Comparison of ENCODE assay signal across 18 mouse cellular contexts in genomic region chr3:97313431-97313830, GRCm38 (mm10). TPM values are rescaled to one million over a fixed set of nuclear protein-coding genes. Genes with fewer than 3 reads are reported as not detected.
DNase-seq lines count a peak whose midpoint lies in the region; ATAC-seq lines count a peak whose summit lies in the region.
"Had no signal": no experiment of that assay in that cellular context is flagged by ENCODE, and none has a peak within 500 bp of the region (broad histone marks: within the 10 kb centered on the region; RNA-seq: fewer than 3 reads in every experiment).

No protein-coding gene starts in this region.

- H3K9me3 ChIP-seq in midbrain, embryonic 10.5 days (replicated peaks), result peaks cover 10% of the 10 kb centered on the region
- no peaks in the 10 kb centered on the region; the same call in 1 of the 2 replicates for H3K9me3 ChIP-seq in midbrain, embryonic 16.5 days (replicated peaks; ENCODE audit: control insufficient read depth, low read length, poor library complexity, severe bottlenecking)
- H3K9me3 ChIP-seq in embryonic facial prominence, embryonic 14.5 days (ENCODE audit: control insufficient read depth, low read length), result no peaks in the 10 kb centered on the region
- H3K9me3 ChIP-seq in limb, embryonic 11.5 days (ENCODE audit: control insufficient read depth, low read length), result 0 out of 2 replicates have a peak, but pooled peaks cover 4% of the 10 kb centered on the region
- H3K9me3 ChIP-seq: G1E; heart, embryonic 10.5 days; neural tube, embryonic 13.5 days had no signal

- H3K4me3 ChIP-seq in midbrain, embryonic 10.5 days, result no peak overlapping the region
- H3K4me3 ChIP-seq in midbrain, embryonic 16.5 days (ENCODE audit: low read depth, low read length), result no peak overlapping the region
- H3K4me3 ChIP-seq in embryonic facial prominence, embryonic 14.5 days (ENCODE audit: low read depth, low read length), result no peak overlapping the region
- no peak overlapping the region for H3K4me3 ChIP-seq in limb, embryonic 11.5 days (ENCODE audit: low read depth, low read length)
- H3K4me3 ChIP-seq: heart, embryonic 10.5 days; left cerebral cortex, adult 2 months; limb, embryonic 15.5 days; neural tube, embryonic 13.5 days had no signal

- WGBS in midbrain, embryonic 10.5 days, result 68% methylated on average over 2 of the region's 2 CpGs
- WGBS in midbrain, embryonic 16.5 days, result 49% methylated on average over 2 of the region's 2 CpGs
- 83% methylated on average over 2 of the region's 2 CpGs for WGBS in embryonic facial prominence, embryonic 14.5 days
- 71% methylated on average over 2 of the region's 2 CpGs for WGBS in limb, embryonic 11.5 days

- H3K36me3 ChIP-seq in midbrain, embryonic 10.5 days, result peaks cover 3% of the 10 kb centered on the region; the same call in 1 of the 2 replicates
- H3K36me3 ChIP-seq in midbrain, embryonic 16.5 days (ENCODE audit: control insufficient read depth, insufficient read depth, low read length), result no peaks in the 10 kb centered on the region
- H3K36me3 ChIP-seq in embryonic facial prominence, embryonic 14.5 days (ENCODE audit: control insufficient read depth, insufficient read depth, low read length), result no peaks in the 10 kb centered on the region
- H3K36me3 ChIP-seq in limb, embryonic 11.5 days (ENCODE audit: control insufficient read depth, insufficient read depth, low read length), result no peaks in the 10 kb centered on the region
- H3K36me3 ChIP-seq: G1E; heart, embryonic 10.5 days; limb, embryonic 15.5 days; neural tube, embryonic 13.5 days had no signal

- H3K27ac ChIP-seq in midbrain, embryonic 10.5 days (replicated peaks), result peak overlapping the region; percentile 50
- H3K27ac ChIP-seq in midbrain, embryonic 16.5 days (ENCODE audit: low read length), result no peak overlapping the region
- H3K27ac ChIP-seq in embryonic facial prominence, embryonic 14.5 days (replicated peaks; ENCODE audit: low read depth, low read length), result no peak overlapping the region
- H3K27ac ChIP-seq in limb, embryonic 11.5 days (replicated peaks; ENCODE audit: low read depth, low read length), result no peak overlapping the region
- H3K27ac ChIP-seq: heart, embryonic 10.5 days; left cerebral cortex, adult 2 months; limb, embryonic 15.5 days; neural tube, embryonic 13.5 days had no signal

- peaks cover 31% of the 10 kb centered on the region for H3K27me3 ChIP-seq in midbrain, embryonic 10.5 days (ENCODE audit: low read depth, poor library complexity, severe bottlenecking)
- H3K27me3 ChIP-seq in midbrain, embryonic 16.5 days (ENCODE audit: control insufficient read depth, insufficient read depth, low read depth, low read length), result no peaks in the 10 kb centered on the region
- no peaks in the 10 kb centered on the region for H3K27me3 ChIP-seq in embryonic facial prominence, embryonic 14.5 days (replicated peaks; ENCODE audit: control insufficient read depth, insufficient read depth, low read length)
- no peaks in the 10 kb centered on the region for H3K27me3 ChIP-seq in limb, embryonic 11.5 days (ENCODE audit: control insufficient read depth, insufficient read depth, low read length)
- H3K27me3 ChIP-seq: limb, embryonic 15.5 days had no signal

- peaks cover 44% of the 10 kb centered on the region for H3K4me1 ChIP-seq in midbrain, embryonic 10.5 days
- peaks cover 16% of the 10 kb centered on the region for H3K4me1 ChIP-seq in midbrain, embryonic 16.5 days (ENCODE audit: control insufficient read depth, insufficient read depth, low read length)
- peaks cover 3% of the 10 kb centered on the region; the same call in 1 of the 2 replicates for H3K4me1 ChIP-seq in embryonic facial prominence, embryonic 14.5 days (ENCODE audit: control insufficient read depth, insufficient read depth, low read length)
- H3K4me1 ChIP-seq in limb, embryonic 11.5 days (ENCODE audit: control insufficient read depth, insufficient read depth, low read length), result peaks cover 7% of the 10 kb centered on the region; the same call in 1 of the 2 replicates

- DNase-seq in midbrain, embryonic 10.5 days (ENCODE audit: low spot score), result peak; percentile 38
- DNase-seq in embryonic facial prominence, embryonic 14.5 days (ENCODE audit: low spot score), result no peak
- peak; percentile 60 for DNase-seq in limb, embryonic 11.5 days (ENCODE audit: low spot score)
- no peak for DNase-seq in thymus, postnatal 14 days
- no peak for DNase-seq in thymus, postnatal 25 days
- no peak for DNase-seq in ovary, adult 18-20 months (ENCODE audit: low spot score)
- DNase-seq: adrenal gland, postnatal 25 days; cerebellum, postnatal 36 days; heart, postnatal 36 days; kidney, adult 18-20 months; kidney, postnatal 36 days; lung, adult 18-20 months had no signal

- H3K9ac ChIP-seq in midbrain, embryonic 16.5 days (ENCODE audit: low read depth, low read length), result no peak overlapping the region
- no peak overlapping the region for H3K9ac ChIP-seq in embryonic facial prominence, embryonic 14.5 days (ENCODE audit: low read depth, low read length)
- no peak overlapping the region for H3K9ac ChIP-seq in limb, embryonic 11.5 days (ENCODE audit: low read length)
- H3K9ac ChIP-seq: limb, embryonic 15.5 days; neural tube, embryonic 13.5 days had no signal

- H3K4me2 ChIP-seq in midbrain, embryonic 16.5 days (ENCODE audit: low read length), result no peak overlapping the region
- H3K4me2 ChIP-seq in embryonic facial prominence, embryonic 14.5 days (ENCODE audit: low read depth, low read length), result no peak overlapping the region
- no peak overlapping the region for H3K4me2 ChIP-seq in limb, embryonic 11.5 days (ENCODE audit: low read depth, severe bottlenecking)
- H3K4me2 ChIP-seq: limb, embryonic 15.5 days; neural tube, embryonic 13.5 days had no signal

- no peak for ATAC-seq in midbrain, embryonic 16.5 days
- ATAC-seq in embryonic facial prominence, embryonic 14.5 days (ENCODE audit: low read depth), result peak; percentile 16; the same call in 1 of the 2 replicates
- 0 out of 2 replicates have a peak, but pooled peaks have one; percentile 33 for ATAC-seq in limb, embryonic 11.5 days (ENCODE audit: insufficient number of reproducible peaks, low FRiP score, low TSS enrichment, low read depth)

RNA-seq across cellular contexts. Expression of gene Bcl9, which starts 15.7 kb away (rescaled TPM):
- 47.2 and 56.2 TPM in 2 replicates for polyA plus RNA-seq in midbrain, embryonic 10.5 days (2016; fragmentation: Nextera tagmentation; extraction: Ambion mirVana)
- 78.3 and 92.4 TPM in 2 replicates for polyA plus RNA-seq in midbrain, embryonic 16.5 days (2015; fragmentation: Nextera tagmentation; extraction: Ambion mirVana)
- 36.0 and 39.4 TPM in 2 replicates for polyA plus RNA-seq in embryonic facial prominence, embryonic 14.5 days (2014; fragmentation: Nextera tagmentation; extraction: Ambion mirVana)
- polyA plus RNA-seq in limb, embryonic 11.5 days (2014; fragmentation: Nextera tagmentation; extraction: Ambion mirVana), result 76.8 and 86.9 TPM in 2 replicates

Comparison
In these comparisons a context has a peak if more than half of its experiments do, and no peak if none do; other contexts are left out.
1. DNase-seq: peak in midbrain, embryonic 10.5 days (single experiment) and limb, embryonic 11.5 days (single experiment); none in embryonic facial prominence, embryonic 14.5 days (single experiment), thymus, postnatal 14 days (single experiment), thymus, postnatal 25 days (single experiment) and ovary, adult 18-20 months (single experiment).